23 mouse cellular contexts compared by ENCODE assay signal in the genomic region with DNA sequence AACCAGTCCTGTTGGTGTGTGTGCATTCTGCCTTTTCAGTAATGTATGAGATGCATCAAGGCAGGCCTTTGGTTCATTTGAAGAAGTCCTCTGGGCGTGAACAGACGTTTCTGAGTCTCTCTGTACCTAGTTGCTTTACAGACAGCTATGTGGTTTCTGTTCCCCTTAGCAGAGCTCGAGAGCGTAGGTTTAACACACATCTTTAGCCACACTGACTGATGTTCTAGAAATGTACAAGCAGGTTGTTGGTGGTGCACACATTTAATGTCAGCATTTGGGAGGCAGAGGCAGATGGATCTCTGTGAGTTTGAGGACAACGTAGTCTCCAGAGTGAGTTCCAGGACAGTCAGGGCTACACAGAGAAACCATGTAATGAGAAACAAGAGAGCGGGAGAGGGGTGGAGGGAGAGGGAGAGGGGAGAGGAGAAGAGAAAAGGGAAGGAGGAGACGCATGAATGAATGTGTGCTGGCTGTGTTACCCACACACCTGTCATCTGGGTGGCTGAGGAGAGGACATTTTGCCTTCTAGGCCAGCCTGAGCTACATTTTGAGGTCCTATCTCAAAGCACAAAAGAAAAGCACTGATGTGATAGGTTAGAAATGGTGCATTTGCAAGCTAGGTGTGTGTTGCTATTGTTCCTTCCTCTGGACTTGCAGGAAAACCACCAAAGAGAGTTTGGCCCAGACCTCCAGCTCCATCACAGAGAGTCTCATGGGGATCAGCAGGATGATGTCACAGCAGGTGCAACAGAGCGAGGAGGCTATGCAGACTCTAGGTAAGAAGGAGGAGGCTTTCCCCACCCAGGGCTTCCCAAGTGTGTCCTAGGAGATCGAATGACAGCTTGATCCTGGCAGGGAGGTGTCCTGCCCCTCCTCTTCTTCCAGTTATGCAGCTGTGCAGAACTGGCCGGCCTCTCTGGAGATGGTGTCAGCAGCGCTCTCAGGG. TPM values are rescaled to one million over a fixed set of nuclear protein-coding genes. Genes with fewer than 3 reads are reported as not detected.
DNase-seq lines count a peak whose midpoint lies in the region; TF ChIP-seq lines count a peak whose summit lies in the region.
"Had no signal": no experiment of that assay in that cellular context is flagged by ENCODE, and none has a peak within 500 bp of the region (broad histone marks: within the 10 kb centered on the region; RNA-seq: fewer than 3 reads in every experiment).

No protein-coding gene starts in this region.

- no peak overlapping the region for H3K4me3 ChIP-seq in gastrocnemius, adult 2 months
- H3K4me3 ChIP-seq in layer of hippocampus, adult 2 months, result no peak overlapping the region
- H3K4me3 ChIP-seq: hindbrain, embryonic 15.5 days; intestine, embryonic 15.5 days; limb, embryonic 13.5 days; midbrain, embryonic 13.5 days; neural tube, embryonic 12.5 days had no signal

- no peak for TF ChIP-seq CTCF in gastrocnemius, adult 2 months (IDR thresholded peaks at IDR 0.05)
- TF ChIP-seq CTCF in layer of hippocampus, adult 2 months (conservative IDR thresholded peaks at IDR 0.05), result no peak

- H3K27ac ChIP-seq in gastrocnemius, adult 2 months, result no peak overlapping the region
- peak overlapping the region; percentile 12; the same call in 1 of the 2 replicates for H3K27ac ChIP-seq in layer of hippocampus, adult 2 months
- H3K27ac ChIP-seq: hindbrain, embryonic 15.5 days; intestine, embryonic 15.5 days; limb, embryonic 13.5 days; midbrain, embryonic 13.5 days; neural tube, embryonic 12.5 days had no signal

- peak; percentile 30 for DNase-seq in gastrocnemius, adult 2 months
- DNase-seq in gastrocnemius, postnatal 10 days, result no peak
- DNase-seq in layer of hippocampus, adult 2 months (ENCODE audit: low spot score in 2 of 2), result no peak
- no peak for DNase-seq in layer of hippocampus, postnatal 36 days
- peak; percentile 68 for DNase-seq in B cell, adult 2 months
- DNase-seq in spleen, adult 18-20 months, result peak; percentile 58 to 60
- DNase-seq in cerebellum, postnatal 14 days, result no peak
- DNase-seq in lung, adult 18-20 months, result no peak
- DNase-seq: cerebellum, adult 2 months; heart, postnatal 36 days; kidney, postnatal 25 days; lung, postnatal 14 days; thymus, postnatal 36 days had no signal

- intact Hi-C loops in gastrocnemius, adult 2 months (cut with DNase I), result no loop called here

RNA-seq across cellular contexts. Expression of gene Bnip1, which starts 9.7 kb away (rescaled TPM):
- 10 to 100 TPM; 27.3 to 30.3 TPM for total RNA-seq in gastrocnemius, adult 2 months (2021)
- total RNA-seq in gastrocnemius, postnatal 10 days (2021), result 10 to 100 TPM; 22.8 to 26.3 TPM
- total RNA-seq in layer of hippocampus, adult 2 months (2021), result 10 to 100 TPM; 31.5 to 35.7 TPM
- total RNA-seq in layer of hippocampus, postnatal 36 days (2021), result 10 to 100 TPM; 32.7 to 35.5 TPM

RNA-seq across cellular contexts. Expression of gene Nkx2-5, which starts 54.3 kb away (rescaled TPM):
- not detected for total RNA-seq in gastrocnemius, adult 2 months (2021)
- total RNA-seq in gastrocnemius, postnatal 10 days (2021), result not detected
- not detected for total RNA-seq in layer of hippocampus, adult 2 months (2021)
- total RNA-seq in layer of hippocampus, postnatal 36 days (2021), result not detected
- total RNA-seq: adrenal gland, adult 18-20 months; adrenal gland, postnatal 4 days; layer of hippocampus, postnatal 10 days; left cerebral cortex, postnatal 14 days; megakaryocyte, adult 5-6 weeks had no signal

Comparison
In these comparisons a context has a peak if more than half of its experiments do, and no peak if none do; other contexts are left out.
1. DNase-seq: peak in gastrocnemius, adult 2 months (single experiment), B cell, adult 2 months (2 of 2) and spleen, adult 18-20 months (2 of 2); none in gastrocnemius, postnatal 10 days (single experiment), layer of hippocampus, adult 2 months (0 of 2), layer of hippocampus, postnatal 36 days (0 of 2), cerebellum, postnatal 14 days (0 of 2) and lung, adult 18-20 months (0 of 2).